Mouse (Mus musculus) midbrain, embryonic 11.5 days (tissue): ENCODE results near the gene Gm44805. TPM values are rescaled to one million over a fixed set of nuclear protein-coding genes. Genes with fewer than 3 reads are reported as not detected.

Experiments used
- ATAC-seq: fragments of 200-750 bp; cut with Nextera tagmentation; 2 replicates; pipeline ENCODE4 v1.8.0; 2017; ENCODE audit warnings: moderate TSS enrichment, moderate library complexity; ENCODE audit not compliant: low FRiP score
- DNase-seq: peaks from one replicate; pipeline ENCODE4 v3.0.0; 2015; ENCODE audit warnings: low spot score; ENCODE audit errors: missing footprints
- H3K27ac ChIP-seq: fragments of 300-500 bp; sonication (generic); 2 replicates; pipeline ENCODE4 v1.5.1; 2014; ENCODE audit warnings: low read depth, low read length
- H3K27me3 ChIP-seq: fragments of 300-500 bp; sonication (generic); 2 replicates; pipeline ENCODE4 v1.6.1; 2014; ENCODE audit warnings: mild to moderate bottlenecking, low read length, moderate library complexity, mixed read lengths; ENCODE audit not compliant: control insufficient read depth, insufficient read depth
- H3K36me3 ChIP-seq: fragments of 300-500 bp; sonication (generic); 2 replicates; pipeline ENCODE4 v1.6.1; 2014; ENCODE audit warnings: mild to moderate bottlenecking, low read length, moderate library complexity, mixed read lengths; ENCODE audit not compliant: control insufficient read depth, insufficient read depth
- H3K4me1 ChIP-seq: fragments of 300-500 bp; sonication (generic); 2 replicates; pipeline ENCODE4 v1.6.1; 2014; ENCODE audit warnings: low read length; ENCODE audit not compliant: control insufficient read depth, insufficient read depth
- H3K4me2 ChIP-seq: fragments of 300-500 bp; sonication (generic); 2 replicates; pipeline ENCODE4 v1.6.1; 2014; ENCODE audit warnings: mild to moderate bottlenecking, moderate library complexity
- H3K4me3 ChIP-seq: fragments of 300-500 bp; sonication (generic); 2 replicates; pipeline ENCODE4 v1.5.1; 2014; ENCODE audit warnings: low read depth, low read length
- H3K9ac ChIP-seq: fragments of 300-500 bp; sonication (generic); 2 replicates; pipeline ENCODE4 v1.6.1; 2014; ENCODE audit warnings: low read length
- H3K9me3 ChIP-seq: fragments of 300-500 bp; sonication (generic); 2 replicates; pipeline ENCODE4 v1.6.1; 2016; ENCODE audit warnings: low read length; ENCODE audit not compliant: control insufficient read depth
- WGBS: fragments of 180-500 bp; shearing (Covaris S2); extraction: QIAGEN DNeasy Blood & Tissue Kit; methylation state at CpG from one replicate; pipeline ENCODE4 v1.1.7; 2014; 5-methylcytosine and 5-hydroxymethylcytosine counted together
- polyA plus RNA-seq: library from polyadenylated mRNA; unstranded; fragments of >200 nt; fragmentation: Nextera tagmentation; extraction: Ambion mirVana; gene quantifications from 2 replicates; pipeline ENCODE4 v1.2.1, GENCODE M21; 2014

Gene Gm44805
- polyA plus RNA-seq, 1 experiment from 2014 or later, result not detected

DNA sequence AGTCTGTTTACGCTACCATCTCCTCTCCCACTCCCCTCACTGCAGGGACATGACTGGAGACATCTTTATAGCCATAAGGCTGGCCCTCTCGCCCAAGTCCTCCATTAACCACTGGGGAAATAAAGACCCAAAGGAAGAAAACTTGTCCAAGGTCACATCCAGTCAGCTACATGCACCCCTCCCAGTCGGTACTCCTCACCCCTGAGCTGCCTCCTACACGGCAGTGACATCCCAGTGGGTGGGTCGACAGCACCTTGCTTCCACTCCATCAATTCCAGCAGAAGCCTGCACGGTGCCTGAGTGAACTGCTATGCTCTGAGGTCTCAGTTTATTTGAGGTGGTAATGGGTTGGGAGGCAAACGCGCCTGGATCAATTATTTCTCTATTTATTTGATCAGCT, 17.3 kb downstream of the Gm44805 start:
- DNase-seq (no peak), ATAC-seq (peak; percentile 10; the same call in 1 of the 2 replicates)
- WGBS, result 21% methylated on average over 8 of the region's 8 CpGs
- no peaks in the 10 kb centered on the region; the same call in 1 of the 2 replicates for H3K36me3 ChIP-seq
- H3K9me3 ChIP-seq, result no peaks in the 10 kb centered on the region
- peak overlapping the region; percentile 80 for H3K4me2 ChIP-seq
- H3K4me3 ChIP-seq, result peak overlapping the region; percentile 99
- H3K9ac ChIP-seq, result peak overlapping the region; percentile 98
- H3K4me1 ChIP-seq, result peaks cover 14% of the 10 kb centered on the region
- no peak overlapping the region for H3K27ac ChIP-seq
- no peaks in the 10 kb centered on the region for H3K27me3 ChIP-seq

DNA sequence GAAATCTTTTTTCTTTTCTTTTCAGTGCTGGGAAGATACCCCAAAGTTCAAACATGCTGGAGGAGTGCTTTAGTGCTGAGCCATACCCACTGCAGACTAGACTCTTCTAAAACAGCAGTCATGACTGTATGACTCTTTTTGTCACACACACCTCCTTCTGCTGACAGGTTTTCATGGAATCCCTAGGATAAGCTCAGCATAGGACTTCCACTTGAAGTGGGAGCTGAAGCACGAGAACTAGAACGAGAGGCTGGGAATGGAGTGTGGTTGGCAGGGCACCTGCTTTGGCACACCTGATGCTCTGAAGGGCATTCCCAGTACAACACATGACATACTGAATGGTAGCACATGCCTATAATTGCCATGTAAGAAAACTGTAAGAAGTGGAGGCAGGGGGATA, 28.6 kb downstream of the Gm44805 start:
- H3K36me3 ChIP-seq, result peaks cover 13% of the 10 kb centered on the region; the same call in 1 of the 2 replicates
- H3K27me3 ChIP-seq, result no peaks in the 10 kb centered on the region
- no peak overlapping the region for H3K27ac ChIP-seq
- no peak for ATAC-seq
- H3K9ac ChIP-seq, result no peak overlapping the region
- no peak overlapping the region for H3K4me3 ChIP-seq
- WGBS, result 95% methylated on average over 2 of the region's 2 CpGs
- DNase-seq, result no peak
- no peak overlapping the region for H3K4me2 ChIP-seq
- no peaks in the 10 kb centered on the region for H3K4me1 ChIP-seq
- H3K9me3 ChIP-seq, result no peaks in the 10 kb centered on the region

DNA sequence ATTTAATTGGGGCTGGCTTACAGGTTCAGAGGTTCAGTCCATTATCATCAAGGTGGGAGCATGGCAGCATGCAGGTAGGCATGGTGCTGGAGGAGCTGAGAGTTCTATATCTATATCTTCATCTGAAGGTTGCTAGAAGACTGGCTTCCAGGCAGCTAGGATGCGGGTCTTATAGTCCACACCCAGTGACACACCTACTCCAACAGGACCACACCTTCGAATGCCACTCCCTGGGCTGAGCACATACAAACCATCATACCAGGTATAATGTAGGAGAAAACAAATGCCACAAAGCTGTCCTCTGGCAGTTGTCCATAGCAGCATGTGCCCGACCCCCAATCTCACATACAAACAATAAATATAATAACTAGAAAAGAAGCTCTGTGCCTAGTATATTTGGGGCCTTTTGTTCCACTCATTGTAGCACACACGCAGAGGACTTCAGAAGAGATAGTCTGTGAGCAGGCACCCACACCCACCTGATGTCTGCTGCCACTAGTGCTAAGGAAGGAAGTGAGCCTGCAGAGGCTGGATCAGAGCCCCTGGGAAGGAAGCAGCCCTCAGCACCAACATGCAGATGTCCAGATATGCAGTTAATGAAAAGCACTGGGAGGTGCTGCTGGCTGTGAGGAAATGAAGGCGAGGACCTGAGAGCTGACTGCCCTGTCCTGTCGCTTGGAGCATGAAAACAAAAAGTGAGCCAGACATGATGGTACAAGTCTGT, 30.0 kb downstream of the Gm44805 start:
- H3K9ac ChIP-seq, result no peak overlapping the region
- H3K27ac ChIP-seq, result no peak overlapping the region
- no peak overlapping the region for H3K4me2 ChIP-seq
- ATAC-seq, result no peak
- no peaks in the 10 kb centered on the region for H3K4me1 ChIP-seq
- DNase-seq, result no peak
- no peaks in the 10 kb centered on the region for H3K9me3 ChIP-seq
- 91% methylated on average over 6 of the region's 6 CpGs for WGBS
- H3K27me3 ChIP-seq, result no peaks in the 10 kb centered on the region
- no peak overlapping the region for H3K4me3 ChIP-seq
- peaks cover 19% of the 10 kb centered on the region; the same call in 1 of the 2 replicates for H3K36me3 ChIP-seq

DNA sequence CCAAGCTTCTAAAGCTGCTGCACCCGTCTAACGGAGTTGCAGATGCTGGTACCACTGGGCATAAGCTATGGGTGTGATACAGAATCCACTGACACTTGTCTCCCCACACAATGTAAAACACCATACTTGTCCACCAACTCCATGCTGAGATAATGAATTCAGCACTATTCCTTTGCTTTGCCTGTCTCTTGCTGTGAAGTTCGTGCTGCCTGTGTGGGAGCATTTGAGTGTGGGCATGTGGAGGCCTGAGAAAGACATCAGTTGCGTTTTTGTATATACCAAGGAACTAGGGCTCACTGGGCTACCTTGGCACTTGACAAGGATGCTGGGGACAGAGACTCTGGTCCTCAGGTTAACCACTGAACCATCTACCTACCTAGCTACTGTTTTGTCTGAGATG, 40.0 kb downstream of the Gm44805 start:
- no peak overlapping the region for H3K9ac ChIP-seq
- peaks cover 44% of the 10 kb centered on the region for H3K36me3 ChIP-seq
- DNase-seq (no peak), ATAC-seq (no peak)
- H3K27ac ChIP-seq, result no peak overlapping the region
- no peaks in the 10 kb centered on the region for H3K27me3 ChIP-seq
- whole genome bisulfite sequencing, result 92% methylated on average over 4 of the region's 4 CpGs
- H3K4me3 ChIP-seq, result no peak overlapping the region
- H3K9me3 ChIP-seq, result no peaks in the 10 kb centered on the region
- H3K4me1 ChIP-seq, result no peaks in the 10 kb centered on the region
- no peak overlapping the region for H3K4me2 ChIP-seq

DNA sequence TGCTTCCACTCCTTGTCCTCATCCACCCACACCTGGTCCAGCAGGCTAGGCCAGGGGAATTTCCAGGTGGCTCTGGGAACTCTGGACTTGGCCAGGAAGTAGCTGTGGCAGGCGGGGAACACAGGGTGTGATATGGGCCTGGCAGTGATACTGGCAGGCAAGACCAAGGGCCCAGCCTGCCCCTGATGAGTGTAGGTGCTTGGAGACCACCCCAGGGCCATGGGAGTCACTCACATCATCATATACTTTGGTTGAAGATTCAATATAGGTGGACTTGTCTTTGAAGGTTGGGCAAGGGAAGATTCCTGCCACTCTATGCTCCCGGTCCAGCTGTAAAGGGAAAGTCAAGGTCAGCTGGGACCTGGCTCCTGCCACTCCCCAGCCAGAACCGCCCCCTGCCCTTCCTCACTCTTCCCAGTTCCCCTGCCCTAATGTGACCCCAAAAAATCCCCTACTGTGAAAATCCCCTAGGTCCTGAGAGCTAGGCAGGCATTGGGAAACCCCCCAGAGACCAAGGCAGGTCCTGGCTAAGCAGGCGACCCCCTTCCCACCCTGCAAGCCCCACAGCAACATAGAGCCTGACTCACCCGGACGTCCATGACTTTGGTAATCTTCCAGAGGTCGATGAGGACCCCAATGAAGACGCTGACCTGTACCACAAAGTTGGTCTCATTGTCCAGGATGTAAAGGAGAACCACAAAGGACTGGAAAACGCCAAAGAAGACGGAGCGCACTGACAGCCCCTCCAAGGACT, 46.0 kb downstream of the Gm44805 start:
- H3K4me1 ChIP-seq, result no peaks in the 10 kb centered on the region

DNA sequence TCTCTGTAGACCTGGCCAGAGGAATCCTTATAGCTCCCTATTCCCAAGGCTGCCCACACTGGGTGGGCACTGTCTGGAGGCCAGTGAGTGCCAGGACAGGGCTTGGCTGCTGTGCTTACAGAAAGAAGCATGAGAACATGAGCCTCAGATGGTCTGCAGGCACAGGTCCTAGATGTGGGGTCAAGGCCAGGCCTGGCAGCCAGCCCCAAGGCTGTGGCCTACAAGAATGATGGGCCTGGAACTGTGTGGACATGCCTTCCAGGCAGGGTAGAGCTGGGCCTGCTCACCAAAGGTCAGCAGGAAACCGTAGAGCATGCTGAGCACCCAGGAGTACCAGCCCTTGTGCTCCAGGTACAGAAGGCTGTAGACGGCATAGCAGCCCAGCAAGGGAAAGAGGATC, 46.6 kb downstream of the Gm44805 start:
- H3K9ac ChIP-seq, result no peak overlapping the region
- no peak for ATAC-seq

More for the DNA sequence above, 46.0 kb downstream of the Gm44805 start:
- no peaks in the 10 kb centered on the region for H3K27me3 ChIP-seq
- DNase-seq, result no peak
- peaks cover 44% of the 10 kb centered on the region for H3K36me3 ChIP-seq
- ATAC-seq, result no peak
- no peak overlapping the region for H3K27ac ChIP-seq
- WGBS, result 90% methylated on average over 11 of the region's 11 CpGs
- no peak overlapping the region for H3K9ac ChIP-seq
- no peak overlapping the region for H3K4me2 ChIP-seq
- H3K4me3 ChIP-seq, result no peak overlapping the region
- no peaks in the 10 kb centered on the region for H3K9me3 ChIP-seq

DNA sequence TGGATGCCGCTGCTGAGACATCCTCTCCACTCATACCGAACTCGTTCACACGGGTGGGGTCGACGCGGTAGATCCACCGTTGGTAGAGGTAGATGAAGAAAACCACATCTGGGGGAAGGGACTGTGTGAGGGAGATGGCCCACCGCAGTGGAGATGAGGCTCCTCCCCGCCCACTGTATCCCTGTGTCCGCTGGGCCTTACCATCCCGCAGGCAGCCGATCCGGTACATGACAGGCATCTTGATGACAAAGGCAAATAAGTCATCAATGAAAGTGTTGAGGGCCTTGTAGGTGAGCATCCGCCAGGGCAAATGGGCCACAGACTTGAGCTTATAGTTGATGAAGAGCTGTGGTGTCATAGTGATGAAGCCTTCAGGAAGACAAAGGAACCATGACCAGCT, 47.4 kb downstream of the Gm44805 start:
- Histone ChIP-seq H3K27me3 (no peaks in the 10 kb centered on the region), H3K27ac (no peak overlapping the region), H3K4me3 (no peak overlapping the region), H3K4me1 (no peaks in the 10 kb centered on the region), H3K9me3 (no peaks in the 10 kb centered on the region), H3K36me3 (peaks cover 35% of the 10 kb centered on the region), H3K9ac (no peak overlapping the region), H3K4me2 (no peak overlapping the region)
- DNase-seq, result no peak
- 95% methylated on average over 15 of the region's 15 CpGs for WGBS
- no peak for ATAC-seq

More for the DNA sequence above, 46.6 kb downstream of the Gm44805 start:
- peaks cover 43% of the 10 kb centered on the region for H3K36me3 ChIP-seq
- DNase-seq, result no peak
- H3K27ac ChIP-seq, result no peak overlapping the region
- H3K4me1 ChIP-seq, result no peaks in the 10 kb centered on the region
- no peaks in the 10 kb centered on the region for H3K9me3 ChIP-seq
- no peaks in the 10 kb centered on the region for H3K27me3 ChIP-seq
- no peak overlapping the region for H3K4me2 ChIP-seq
- no peak overlapping the region for H3K4me3 ChIP-seq
- WGBS, result 100% methylated on average over 2 of the region's 2 CpGs

DNA sequence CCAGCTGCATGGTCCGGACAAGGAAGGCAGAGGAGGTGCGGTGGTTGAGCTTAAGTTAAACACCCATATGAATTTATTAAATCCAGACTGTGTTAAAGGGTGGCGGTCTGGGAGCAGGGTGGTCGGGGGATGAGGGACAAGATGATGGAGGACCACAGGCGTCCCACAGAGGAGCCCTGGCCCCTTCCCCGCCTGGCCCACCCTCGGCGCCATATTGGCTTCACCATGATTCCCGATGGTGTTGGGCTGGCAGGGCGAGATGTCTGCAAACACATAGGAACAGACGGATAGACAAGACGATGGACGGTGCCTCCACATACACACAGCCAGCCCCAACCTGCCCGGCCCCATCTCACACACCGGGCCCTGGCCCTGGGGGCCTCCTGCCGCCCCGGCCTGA, 48.0 kb downstream of the Gm44805 start:
- 91% methylated on average over 17 of the region's 17 CpGs for WGBS
- H3K36me3 ChIP-seq, result peaks cover 33% of the 10 kb centered on the region
- H3K4me3 ChIP-seq, result no peak overlapping the region
- no peak overlapping the region for H3K27ac ChIP-seq
- H3K9me3 ChIP-seq, result no peaks in the 10 kb centered on the region
- H3K4me1 ChIP-seq, result 0 out of 2 replicates have a peak, but pooled peaks cover 3% of the 10 kb centered on the region
- ATAC-seq, result no peak
- no peak for DNase-seq
- no peak overlapping the region for H3K9ac ChIP-seq
- no peaks in the 10 kb centered on the region for H3K27me3 ChIP-seq
- no peak overlapping the region for H3K4me2 ChIP-seq

DNA sequence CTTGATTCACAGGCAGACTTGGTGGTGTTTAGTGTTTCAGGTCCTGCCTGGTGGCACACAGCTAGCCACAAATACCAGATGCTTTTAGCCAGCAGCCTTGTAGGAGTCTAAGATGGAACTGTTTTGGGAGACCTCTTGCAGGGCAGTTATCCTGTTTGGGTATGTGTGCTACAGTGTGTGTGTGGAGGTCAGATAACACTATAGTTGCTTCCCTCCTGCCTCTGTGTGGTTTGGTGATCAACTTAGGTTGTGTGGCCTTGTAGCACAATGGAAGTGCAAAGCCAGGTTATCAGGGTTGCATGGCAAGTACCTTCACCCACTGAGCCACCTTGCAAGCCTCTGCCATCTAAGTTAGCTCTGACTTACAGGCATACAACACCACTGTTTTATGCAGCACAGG, 48.5 kb downstream of the Gm44805 start:
- H3K27ac ChIP-seq, result no peak overlapping the region
- H3K4me3 ChIP-seq, result no peak overlapping the region
- H3K9ac ChIP-seq, result no peak overlapping the region
- H3K27me3 ChIP-seq, result no peaks in the 10 kb centered on the region
- no peak overlapping the region for H3K4me2 ChIP-seq
- no peak for DNase-seq
- ATAC-seq, result no peak
- 0 out of 2 replicates have a peak, but pooled peaks cover 3% of the 10 kb centered on the region for H3K4me1 ChIP-seq
- no peaks in the 10 kb centered on the region for H3K9me3 ChIP-seq
- H3K36me3 ChIP-seq, result peaks cover 30% of the 10 kb centered on the region
